Mouse (Mus musculus) testis, adult 10 weeks (tissue): ENCODE results near the gene Shisa9. TPM values are rescaled to one million over a fixed set of nuclear protein-coding genes. Genes with fewer than 3 reads are reported as not detected.

ENCODE experiments used
- polyA plus RNA-seq: library from polyadenylated mRNA; stranded (reverse); fragments of 350-450 nt; fragmentation: Illumina TruSeq; extraction: RNeasy Lipid Tissue Mini Kit (QIAGEN cat#74804); gene quantifications from one replicate; pipeline ENCODE4 v1.2.3, GENCODE M21; 2014; ENCODE audit warnings: low read depth, low replicate concordance

Shisa9 gene
- polyA plus RNA-seq, result 0.69 TPM

DNA sequence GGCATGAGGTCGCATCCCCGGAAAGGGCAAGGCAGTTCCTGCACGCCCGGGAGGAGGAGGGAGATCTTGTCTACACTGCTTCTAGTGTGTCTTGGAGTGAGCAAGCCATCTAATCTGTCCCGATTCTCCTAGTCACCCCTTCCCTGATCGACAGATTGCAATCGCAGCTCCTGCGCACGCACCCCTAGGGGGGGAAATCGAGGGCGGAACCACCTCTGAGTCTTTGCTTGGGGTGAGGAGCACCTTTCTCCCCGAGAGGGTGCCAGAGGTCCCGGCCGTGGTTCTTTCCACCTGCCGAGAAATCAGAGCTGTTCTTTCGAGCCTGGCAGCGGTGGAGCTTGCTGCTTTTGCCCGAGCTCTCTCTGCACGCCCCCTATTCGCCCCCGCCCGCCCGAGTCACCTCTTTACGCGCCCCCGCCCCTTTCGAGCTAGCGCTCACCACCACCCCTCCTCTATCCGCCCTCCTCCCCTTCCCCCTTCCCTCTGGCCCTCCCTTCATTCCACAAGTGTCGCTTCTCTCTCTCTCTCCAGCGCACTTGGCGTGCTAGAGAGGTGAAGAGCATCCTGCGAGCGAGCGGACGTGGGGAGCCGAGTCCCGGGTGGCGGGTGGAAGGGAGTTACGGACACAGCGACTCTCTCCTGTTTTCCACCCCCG lies at the start of gene Shisa9:
Shisa9 (plus strand) TSS at position 498 of the 655 bp plus-strand sequence.

Other genes starting within 250 kb of the Shisa9 start
- 13.7 TPM for gene Cpped1, start 74.7 kb upstream of the Shisa9 start, polyA plus RNA-seq